8 mouse cellular contexts compared by ENCODE assay signal in genomic region chr5:126714672-126715071, GRCm38 (mm10).
"Had no signal": no experiment of that assay in that cellular context is flagged by ENCODE, and none has a peak within 500 bp of the region (broad histone marks: within the 10 kb centered on the region; RNA-seq: fewer than 3 reads in every experiment).

No protein-coding gene starts in this region.

- DNase-seq: liver, postnatal 0 days; lung, adult 2 months; lung, postnatal 14 days; lung, postnatal 36 days; right cerebral cortex, postnatal 25 days; thymus, adult 18-20 months; thymus, postnatal 14 days; thymus, postnatal 36 days had no signal
